Mouse (Mus musculus): ENCODE data around the gene Ptar1.
"Not testable (repeated sequence)": the region's sequence is repeated elsewhere in the genome, so short reads cannot be mapped to it uniquely, and the experiment has no call there.

Gene Ptar1

DNA sequence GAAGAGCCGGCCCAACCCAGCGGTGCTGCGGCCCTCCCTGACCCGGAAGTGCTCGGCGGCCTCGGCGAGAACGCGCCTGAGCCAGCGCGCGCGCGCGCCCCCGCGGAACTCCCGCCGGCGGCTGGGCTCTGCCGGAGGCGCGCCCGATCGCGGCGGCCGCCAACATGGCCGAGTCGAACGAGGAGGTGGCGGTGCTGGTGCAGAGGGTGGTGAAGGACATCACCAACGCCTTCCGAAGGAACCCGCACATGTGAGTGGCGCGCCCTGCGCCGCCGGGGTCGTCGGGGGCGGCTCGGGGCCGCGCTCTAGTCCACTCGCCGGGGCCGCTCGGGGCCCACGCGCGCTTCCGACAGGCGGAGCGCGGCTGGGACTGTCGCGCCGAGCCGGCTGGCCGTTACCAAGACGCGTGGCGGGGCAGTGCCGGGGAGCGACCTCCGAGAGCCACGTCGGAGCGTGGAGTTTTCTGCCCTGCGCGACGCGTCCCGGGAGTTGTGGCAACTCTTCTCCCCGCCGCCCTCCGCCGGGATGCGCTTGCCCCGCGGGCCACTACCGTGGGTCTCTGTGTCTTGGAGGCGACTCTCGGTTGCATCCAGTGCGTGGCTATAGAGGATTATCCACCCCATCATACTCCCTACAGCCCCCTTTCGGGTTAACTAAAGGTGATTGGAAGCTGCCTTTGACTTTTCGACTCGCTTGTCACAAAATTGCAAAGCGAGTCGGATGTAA, at the start of gene Ptar1:
Ptar1 (plus strand) TSS at position 134 of the 726 bp plus-strand sequence.
- DNase-seq (ENCODE audit: low read depth, low spot score) = peak; percentile 93

DNA sequence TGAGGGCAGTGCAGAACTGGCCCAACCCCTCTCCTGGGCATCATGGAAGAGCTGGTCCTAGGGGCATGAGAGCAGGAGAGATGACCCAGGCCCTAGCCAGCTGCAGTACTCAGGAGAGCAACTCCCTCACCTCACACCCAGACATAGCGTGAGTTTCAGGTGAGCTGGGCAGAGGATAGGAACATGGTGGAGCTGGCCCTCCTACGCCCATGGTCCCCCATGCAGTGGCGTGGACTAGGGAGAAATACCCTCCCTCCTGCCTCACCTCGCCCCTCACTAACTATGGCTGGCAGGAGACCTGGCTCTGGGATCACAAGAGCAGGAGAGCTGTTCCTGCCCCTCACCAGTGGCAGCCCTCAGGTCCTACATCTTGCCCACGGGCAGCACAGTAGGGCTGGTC, 43.4 kb upstream of the Ptar1 start:
- no peak for DNase-seq (ENCODE audit: low read depth, low spot score)

DNA sequence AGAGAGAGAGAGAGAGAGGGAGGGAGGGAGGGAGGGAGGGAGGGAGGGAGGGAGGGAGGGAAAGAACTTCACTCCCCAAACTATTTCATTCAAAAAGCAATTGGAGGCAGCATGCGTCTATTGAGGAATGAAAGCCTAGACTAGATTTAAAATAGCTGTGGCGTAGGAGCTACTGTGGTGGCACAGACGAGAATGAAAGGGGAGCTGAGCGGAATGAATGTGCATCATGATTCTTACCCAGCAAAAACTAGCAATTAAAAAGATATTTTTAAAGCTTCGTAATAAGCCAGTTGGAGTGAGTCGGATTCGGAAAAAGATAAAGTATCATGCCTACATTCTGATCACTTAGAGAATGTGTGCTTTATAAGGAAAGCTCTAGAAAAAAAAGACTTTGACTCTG, 41.9 kb upstream of the Ptar1 start:
- peak; percentile 89 for DNase-seq (ENCODE audit: low read depth, low spot score)

DNA sequence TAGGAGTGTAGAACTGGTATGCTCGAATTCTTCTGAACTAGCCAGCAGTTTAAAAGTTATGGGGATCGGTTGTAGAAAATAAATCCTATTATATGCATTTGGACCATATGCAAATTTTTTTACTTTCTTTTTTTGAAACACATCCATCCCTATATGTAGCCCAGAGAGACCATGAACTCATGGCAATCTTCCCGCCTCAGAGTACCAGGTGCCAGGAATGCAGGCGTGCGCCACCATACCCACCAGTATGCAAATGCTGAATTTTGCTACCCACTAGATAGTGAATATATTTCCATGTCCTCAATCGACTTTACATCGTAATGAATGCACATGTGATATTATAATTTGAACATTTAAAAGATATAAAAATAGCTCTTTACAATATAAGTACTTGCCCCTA, 39.9 kb upstream of the Ptar1 start:
- peak; percentile 60 for DNase-seq (ENCODE audit: low read depth, low spot score)

DNA sequence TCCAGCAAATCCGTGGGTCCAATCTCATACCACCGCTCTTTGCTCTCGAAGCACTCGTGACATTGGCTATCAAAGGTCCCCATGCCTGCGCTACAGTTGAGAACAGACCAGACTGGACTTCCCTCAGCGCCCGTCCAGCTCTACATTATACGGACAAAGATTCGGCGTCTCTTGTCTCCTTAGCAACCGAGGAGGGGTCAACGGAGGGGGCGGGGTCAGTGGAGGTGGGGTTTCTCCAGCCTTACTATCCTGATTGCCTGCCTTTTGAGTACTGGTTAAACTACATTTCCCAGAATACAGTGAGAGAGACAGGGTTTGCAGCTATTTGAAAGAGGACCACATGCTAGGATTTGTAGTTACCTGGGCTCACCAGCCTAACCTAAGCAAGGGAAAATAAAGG, 34.6 kb upstream of the Ptar1 start, which contains the start of gene 1700028P14Rik:
1700028P14Rik (minus strand) TSS at position 169 of the 400 bp plus-strand sequence.
- peak; percentile 36 for DNase-seq (ENCODE audit: low read depth, low spot score)

DNA sequence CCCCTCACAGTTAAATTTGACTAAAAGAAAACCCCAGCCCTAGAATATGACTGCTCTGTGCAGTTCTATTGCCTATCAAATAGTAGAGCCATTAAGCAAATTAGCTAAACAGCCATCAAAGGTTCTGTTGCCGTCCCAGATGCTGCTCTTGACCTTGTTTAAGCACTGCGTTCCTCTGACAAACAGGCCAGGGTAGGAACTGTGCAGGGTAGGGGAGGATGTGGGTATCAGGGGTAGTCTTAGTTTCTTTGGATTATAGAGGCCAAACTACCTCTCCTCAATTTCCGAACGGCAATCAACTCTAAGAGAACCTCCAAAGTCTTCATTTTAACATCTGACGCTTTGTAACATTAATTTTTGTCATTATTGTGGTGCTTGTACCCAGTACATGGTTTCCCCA, 34.1 kb upstream of the Ptar1 start:
- DNase-seq (ENCODE audit: low read depth, low spot score) = no peak

DNA sequence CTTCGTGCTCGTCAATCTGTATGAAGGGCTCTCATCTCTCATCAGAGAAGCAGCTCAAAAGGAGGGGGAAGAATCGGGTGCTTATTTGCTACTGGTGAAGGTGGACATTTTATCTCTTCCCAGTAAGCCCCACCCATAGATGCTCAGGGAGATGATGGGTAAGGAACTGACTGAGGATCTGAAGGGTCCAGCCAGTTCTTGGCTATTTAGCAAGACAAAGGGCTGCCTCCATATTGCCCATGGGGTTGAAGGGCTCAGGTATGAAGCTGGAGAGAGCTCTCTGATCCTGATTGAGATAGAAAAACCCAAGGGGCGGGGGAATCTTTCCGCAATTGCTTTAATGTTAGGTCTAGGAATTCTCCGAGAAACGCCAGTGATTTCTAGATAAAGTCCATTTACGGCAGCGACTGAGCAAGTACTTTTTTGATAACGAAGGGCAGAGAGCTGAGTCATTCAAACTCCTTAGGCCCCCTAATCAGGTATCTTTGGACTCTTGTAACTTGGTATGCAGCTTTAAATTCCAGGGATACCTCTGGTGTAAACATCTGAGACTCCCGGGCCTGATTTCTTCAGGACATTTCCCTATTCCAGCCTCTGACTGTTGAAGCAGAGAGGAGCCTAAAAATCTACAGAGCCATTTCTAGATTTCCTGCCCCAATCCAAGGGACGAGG, 29.8 kb upstream of the Ptar1 start:
- DNase-seq (ENCODE audit: low read depth, low spot score) = no peak

DNA sequence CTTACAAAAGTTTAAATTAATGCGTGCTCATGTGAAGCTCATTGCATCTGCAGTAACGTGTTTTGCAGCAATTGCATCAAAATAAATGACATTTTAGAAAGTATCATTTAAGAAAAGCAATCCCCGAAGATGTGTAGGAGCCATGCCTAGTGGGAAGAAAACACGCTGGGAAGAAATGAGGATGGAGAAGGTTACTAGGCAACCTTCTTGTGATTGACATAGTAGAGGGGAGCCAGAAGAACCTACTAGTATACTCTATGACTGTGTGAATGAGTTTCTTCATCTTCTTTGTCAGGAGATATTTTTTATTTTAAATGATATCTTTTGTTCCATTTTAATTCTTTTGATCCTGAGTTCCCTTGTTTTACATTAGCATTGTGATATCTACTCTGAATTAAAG, 28.9 kb upstream of the Ptar1 start:
- DNase-seq (ENCODE audit: low read depth, low spot score) = peak; percentile 28

DNA sequence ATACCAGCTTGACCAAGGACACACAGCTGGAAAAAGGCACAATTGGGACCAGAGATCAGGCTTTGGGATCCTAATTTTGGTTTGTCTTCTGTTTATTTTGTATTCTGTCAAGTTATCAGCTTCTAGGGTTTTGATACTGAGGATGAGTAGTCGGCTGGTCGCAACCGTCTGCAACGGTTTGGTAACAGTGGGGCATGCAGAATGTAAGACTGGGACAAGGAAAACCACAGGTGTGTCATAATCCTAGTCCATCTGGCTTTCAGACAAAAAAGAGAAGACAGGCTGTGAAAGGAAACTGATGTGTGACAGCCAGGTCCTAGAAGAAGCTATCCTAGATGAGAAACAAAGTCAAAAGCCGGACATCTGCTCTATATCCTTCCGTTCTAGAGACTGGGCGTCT, 23.1 kb upstream of the Ptar1 start:
- DNase-seq (ENCODE audit: low read depth, low spot score) = no peak

DNA sequence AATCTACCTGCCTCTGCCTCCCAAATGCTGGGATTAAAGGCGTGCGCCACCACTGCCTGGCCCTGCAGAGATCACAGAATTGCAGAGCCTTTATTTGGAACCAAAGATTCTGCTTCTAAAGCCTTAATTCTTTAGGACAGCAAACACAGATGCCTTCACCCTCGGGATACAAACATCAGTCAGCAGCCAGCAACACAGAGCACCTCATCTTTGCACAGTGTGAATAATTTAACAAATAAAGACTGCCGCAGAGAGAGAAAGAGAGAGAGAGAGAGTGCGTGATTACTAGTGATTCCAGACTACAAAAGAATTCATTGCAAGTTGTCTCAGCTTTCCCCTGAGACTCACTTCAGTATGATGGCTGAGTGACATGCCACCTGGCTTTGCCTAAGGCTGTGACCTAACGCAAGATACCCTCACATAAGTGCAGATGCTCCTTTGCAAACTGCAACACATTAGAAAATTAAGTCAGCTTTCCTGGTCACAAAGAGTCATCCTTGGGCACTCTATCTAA, 19.0 kb upstream of the Ptar1 start:
- DNase-seq (ENCODE audit: low read depth, low spot score) = no peak

DNA sequence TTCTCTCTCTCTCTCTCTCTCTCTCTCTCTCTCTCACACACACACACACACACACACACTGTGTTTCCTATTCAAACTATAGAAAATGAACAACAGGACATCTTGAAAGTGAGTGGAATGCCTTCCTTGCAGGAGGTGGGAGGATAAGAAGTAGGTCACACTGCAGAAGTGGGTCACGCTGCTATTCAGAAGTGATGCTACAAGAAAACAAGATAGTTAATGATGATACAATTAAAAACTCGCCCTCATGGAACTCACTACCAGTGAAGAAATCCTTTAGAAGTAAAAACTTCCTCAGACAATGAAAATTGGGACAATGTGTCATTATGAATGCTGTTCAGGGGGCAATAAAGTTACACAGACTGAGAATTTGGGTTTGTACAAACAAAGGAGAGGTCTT, 14.2 kb upstream of the Ptar1 start:
- peak; percentile 30 for DNase-seq (ENCODE audit: low read depth, low spot score)

DNA sequence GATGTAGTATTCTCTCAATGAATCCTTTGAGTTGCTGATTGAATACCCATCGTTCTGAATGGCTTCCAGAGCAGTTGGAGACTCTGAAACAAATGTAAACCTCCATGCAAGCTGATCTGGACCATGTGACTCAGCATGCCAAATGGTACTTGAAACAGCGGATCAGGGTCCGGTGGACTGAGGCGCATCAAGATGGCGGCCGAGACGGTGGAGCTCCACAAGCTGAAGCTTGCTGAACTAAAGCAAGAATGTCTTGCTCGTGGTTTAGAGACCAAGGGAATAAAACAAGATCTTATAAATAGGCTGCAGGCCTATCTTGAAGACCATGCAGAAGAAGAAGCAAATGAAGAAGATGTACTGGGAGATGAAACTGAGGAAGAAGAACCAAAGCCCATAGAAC, 11.6 kb upstream of the Ptar1 start:
- not testable (repeated sequence) for DNase-seq (ENCODE audit: low read depth, low spot score)

DNA sequence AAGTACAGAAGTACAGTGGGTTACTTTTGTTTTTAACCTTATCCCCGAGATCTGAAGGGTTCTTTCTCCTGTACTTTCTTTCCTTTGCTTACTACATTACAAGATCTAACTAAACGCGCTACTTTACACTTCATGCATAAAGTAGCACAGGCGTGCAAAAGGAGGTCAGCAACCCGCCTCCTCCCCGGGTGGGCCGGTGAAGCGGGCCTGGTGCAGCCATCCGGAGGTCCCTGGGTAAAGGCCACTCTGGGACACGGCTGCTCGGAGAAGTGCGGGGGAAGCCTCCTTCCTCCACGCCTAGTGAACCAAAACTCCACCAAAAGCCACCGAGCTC, 300 bp upstream of the Ptar1 start:
- no peak for DNase-seq (ENCODE audit: low read depth, low spot score)

DNA sequence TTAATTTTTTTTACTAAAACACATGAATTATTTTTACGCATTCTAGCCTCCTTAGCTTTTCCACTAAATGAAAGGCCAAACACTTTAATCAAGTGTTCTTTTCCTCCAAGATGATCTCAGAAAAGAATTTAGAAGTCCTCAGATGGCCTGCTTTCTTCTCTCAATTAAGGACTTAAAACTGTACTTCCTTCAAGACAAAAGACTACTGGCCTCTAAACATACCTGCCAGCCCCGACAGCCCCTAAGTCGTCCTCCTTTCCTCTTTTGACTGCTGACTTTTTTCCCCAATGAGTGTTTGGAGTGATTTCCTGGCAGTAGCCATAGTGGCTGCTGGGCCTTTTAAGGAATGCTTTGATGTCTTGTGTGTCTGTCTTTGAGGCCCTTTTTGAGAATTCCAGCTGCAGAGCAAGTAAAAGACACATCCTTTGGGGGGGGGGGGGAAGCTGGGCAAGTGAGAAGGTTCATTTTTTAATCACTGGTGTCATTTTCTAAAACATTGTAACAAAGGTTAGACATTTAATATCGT, 1.3 kb downstream of the Ptar1 start:
- peak; percentile 16 for DNase-seq (ENCODE audit: low read depth, low spot score)

DNA sequence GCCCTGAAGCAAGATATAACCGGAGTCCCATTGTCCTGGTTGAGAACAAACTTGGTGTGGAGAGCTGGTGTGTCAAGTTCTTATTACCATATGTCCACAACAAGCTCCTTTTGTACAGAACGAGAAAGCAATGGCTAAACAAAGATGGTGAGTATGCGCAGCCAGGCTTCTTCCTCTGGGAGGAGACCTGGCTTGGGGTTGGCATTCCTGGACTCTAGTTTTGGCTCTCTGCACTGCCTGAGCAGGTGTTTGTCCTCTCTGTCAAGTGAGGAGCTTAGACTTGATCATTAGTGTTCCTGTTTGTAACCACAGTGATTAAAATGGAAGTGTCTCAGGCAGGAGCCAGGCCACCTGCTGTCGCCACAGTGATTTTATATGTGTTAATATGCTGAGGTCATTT, 7.1 kb downstream of the Ptar1 start:
- DNase-seq (ENCODE audit: low read depth, low spot score) = peak; percentile 90

DNA sequence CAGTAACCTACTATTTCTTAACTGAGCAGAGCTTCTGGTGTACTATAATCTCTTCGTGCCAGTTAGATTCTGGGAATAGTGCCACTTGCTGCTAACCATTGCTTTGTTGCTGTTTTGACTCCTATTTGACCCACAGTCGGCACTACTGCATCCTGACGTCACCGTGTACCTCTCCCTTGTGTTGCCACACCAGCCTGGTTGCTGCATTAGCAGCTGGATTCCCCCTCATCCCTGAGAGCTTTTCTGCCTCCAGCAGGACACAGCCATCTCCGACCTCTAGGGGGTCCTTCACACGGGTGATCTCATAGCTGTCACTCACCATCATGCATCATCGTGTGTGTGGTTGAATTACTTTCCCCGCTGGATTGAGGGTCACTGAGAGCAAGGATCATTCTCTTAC, 10.6 kb downstream of the Ptar1 start:
- DNase-seq (ENCODE audit: low read depth, low spot score) = peak; percentile 28

DNA sequence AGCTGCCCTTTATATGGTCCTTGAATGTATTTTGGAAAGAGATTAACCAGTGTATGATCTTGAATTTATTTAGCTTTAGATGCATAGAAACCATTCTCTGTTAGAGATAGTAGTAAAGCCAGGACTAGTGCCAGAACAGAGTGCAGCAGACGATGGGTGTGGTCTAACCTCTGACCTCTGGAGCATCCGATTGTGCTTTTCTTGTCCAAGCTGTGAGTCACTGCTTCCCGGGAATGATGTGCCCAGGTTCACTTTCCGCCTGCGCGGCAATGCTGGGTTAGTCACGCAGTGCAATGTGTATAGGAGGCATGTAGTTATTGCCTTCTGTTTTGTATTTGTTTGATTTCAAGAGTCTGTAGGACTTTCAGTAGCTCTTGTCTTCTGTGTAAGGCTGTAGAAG, 11.1 kb downstream of the Ptar1 start:
- DNase-seq (ENCODE audit: low read depth, low spot score) = peak; percentile 28

DNA sequence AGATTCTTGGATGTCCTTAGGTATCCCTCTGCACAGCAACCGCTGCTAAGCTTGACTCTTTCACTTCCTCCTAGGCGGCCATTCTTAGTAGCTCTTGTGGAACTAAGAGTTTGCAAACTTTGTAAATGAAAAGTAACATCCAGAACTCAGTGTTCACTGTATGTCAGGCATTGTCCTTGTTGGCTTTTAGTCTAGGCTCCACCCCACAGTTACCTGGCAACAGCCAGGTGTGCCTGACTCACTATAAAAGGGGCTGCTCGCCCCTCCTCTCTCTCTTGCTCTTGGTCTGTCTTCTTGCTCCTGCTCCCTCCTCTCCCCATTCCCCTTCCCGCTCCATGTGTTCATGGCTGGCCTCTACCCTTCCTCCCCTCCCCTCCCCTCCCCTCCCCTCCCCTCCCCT, 11.9 kb downstream of the Ptar1 start:
- no peak for DNase-seq (ENCODE audit: low read depth, low spot score)

DNA sequence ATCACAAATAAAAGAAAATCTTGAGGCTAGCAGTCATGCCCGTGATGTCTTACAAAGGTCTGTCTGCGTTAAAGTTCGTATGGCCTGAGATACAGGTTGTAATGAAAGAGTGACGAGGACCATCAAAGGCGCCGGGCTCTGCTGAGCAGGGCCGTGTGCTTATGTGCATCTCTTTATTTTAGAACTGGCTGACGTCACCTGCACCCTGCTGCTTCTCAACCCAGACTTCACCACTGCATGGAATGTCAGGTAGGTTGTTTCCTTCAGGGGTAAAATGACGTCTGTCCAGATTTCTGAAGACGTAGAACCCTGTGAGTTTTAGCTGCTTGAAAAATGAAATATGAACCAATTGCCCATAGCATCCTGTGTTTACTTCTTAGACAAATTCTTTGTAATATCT, 15.7 kb downstream of the Ptar1 start:
- peak; percentile 36 for DNase-seq (ENCODE audit: low read depth, low spot score)

DNA sequence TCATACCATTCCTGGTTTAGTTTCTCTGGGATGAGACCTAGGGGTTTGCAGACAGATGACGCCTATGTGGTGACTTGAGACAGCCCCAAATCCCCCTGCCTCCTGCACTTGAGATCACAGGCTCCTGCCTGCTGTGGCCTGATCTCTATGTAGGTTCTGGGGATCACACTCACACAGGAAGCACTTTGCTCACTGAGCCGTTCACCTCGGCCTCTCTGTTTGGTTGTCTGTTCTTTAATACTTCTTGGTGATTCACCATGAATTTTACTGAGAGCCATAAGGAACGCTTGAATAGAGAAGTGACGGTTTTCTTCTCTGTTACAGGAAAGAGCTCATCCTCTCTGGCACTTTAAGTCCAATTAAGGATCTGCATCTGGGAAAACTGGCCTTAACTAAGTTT, 18.2 kb downstream of the Ptar1 start:
- no peak for DNase-seq (ENCODE audit: low read depth, low spot score)

DNA sequence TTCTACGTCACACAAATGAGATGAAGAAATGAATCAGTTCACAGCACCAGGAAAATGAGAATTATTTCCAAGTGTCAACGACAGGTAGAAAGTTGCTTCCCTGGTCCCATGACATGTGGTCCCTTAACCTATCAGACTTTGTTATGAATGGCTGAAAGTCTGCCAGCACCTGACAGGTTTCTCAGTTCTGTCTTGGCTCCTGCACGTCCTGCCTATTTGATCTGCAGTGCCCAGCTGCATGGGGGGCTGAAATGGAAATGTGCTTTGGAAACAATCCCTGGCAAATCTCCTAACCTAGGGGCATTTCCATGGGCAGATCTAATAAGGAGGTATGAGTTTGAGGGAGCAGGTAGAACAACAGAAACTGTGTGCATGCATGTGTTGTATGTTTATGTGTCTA, 59.3 kb downstream of the Ptar1 start:
- DNase-seq (ENCODE audit: low read depth, low spot score) = no peak

DNA sequence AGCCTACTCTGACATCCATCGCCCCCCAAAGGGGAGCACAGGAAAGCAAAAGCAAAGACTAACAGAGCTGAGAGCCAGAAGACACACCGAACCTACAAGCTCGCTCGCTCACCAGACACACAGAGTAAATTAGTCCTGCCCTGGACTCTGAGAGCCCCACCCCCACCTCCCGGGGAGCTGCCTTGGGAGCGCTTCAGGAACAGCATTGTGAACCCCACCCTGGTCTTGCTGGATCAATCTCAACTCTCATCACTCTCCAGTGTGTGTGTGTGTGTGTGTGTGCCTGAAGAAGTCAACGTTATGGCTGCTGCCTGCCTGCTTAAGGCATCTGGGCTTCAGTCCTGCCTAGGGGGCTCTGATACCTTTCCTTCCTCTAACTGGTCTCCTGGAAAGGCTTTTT, 69.8 kb downstream of the Ptar1 start:
- DNase-seq (ENCODE audit: low read depth, low spot score) = no peak

DNA sequence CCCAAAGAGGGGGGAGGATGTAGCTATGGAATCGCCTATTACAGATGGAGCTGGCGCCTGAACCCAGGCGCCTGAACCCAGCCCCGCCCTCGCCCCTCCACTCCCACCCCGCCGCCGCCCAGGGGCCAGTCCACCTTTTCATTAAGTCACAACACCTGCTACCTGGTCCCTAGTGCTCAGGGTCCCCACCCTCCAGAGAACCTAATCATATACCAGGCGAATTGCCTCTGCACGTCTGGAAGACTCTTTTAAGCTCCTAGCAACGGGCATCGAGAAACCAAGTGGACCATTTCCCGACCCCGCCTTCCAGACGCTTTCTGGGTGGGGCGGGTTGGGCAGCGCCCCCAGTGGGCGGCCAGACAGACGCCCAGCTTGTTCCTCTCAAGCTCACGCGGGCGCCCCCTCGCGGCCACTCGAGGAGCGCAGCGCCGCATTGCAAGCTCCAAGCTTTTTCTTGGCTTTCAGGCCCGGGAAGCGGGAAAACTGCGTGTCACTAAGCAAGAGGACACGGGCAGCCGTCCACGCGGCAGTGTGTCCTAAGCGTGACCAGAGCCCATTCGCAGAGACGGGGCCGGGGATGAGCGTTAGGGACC, 70.8 kb downstream of the Ptar1 start:
- peak; percentile 98 for DNase-seq (ENCODE audit: low read depth, low spot score)
